Mouse (Mus musculus) liver, postnatal 0 days (tissue): ENCODE results near the gene Kyat3.

Experiments
- CTCF ChIP-seq: sonication (generic); IDR thresholded peaks from 2 replicates; pipeline ENCODE4 v1.5.1; 2016; ENCODE audit warnings: antibody characterized with exemption, low read depth
- EP300 ChIP-seq: IDR thresholded peaks from 2 replicates; pipeline ENCODE4 v1.6.1; 2016; ENCODE audit warnings: antibody characterized with exemption, low read depth, mild to moderate bottlenecking

GRCm38 (mm10) chr3:142747673-142748072 lies 46.8 kb downstream of the Kyat3 start:
- TF ChIP-seq CTCF (no peak), EP300 (no peak)
